Mouse (Mus musculus) CH12.LX (cell line): ENCODE data around the gene Cdc42bpa.

Experiments used
- CHD1 ChIP-seq: IDR thresholded peaks from 2 replicates; pipeline ENCODE4 v1.6.1; 2012; ENCODE audit warnings: low read depth, low read length, improper control_type of control experiment, inconsistent platforms
- CTCF ChIP-seq, 2 experiments: IDR thresholded peaks in 1 of 2; conservative IDR thresholded peaks in 1 of 2; 2 replicates each; pipeline ENCODE4 v1.5.1; 2011 to 2012; ENCODE audit warnings: low read depth in 2 of 2, low read length in 2 of 2, improper control_type of control experiment in 1 of 2, inconsistent platforms in 1 of 2, mild to moderate bottlenecking in 1 of 2, moderate library complexity in 1 of 2
- EP300 ChIP-seq: IDR thresholded peaks from 2 replicates; pipeline ENCODE4 v1.6.1; 2011; ENCODE audit warnings: low read length, improper control_type of control experiment
- GABPA ChIP-seq: IDR thresholded peaks from 2 replicates; pipeline ENCODE4 v1.6.1; 2012; ENCODE audit warnings: low read depth, low read length, improper control_type of control experiment, inconsistent platforms; ENCODE audit not compliant: insufficient replicate concordance
- HCFC1 ChIP-seq: IDR thresholded peaks from 2 replicates; pipeline ENCODE4 v1.6.1; 2012; ENCODE audit warnings: low read depth, mild to moderate bottlenecking, inconsistent platforms, low read length, improper control_type of control experiment
- MXI1 ChIP-seq: IDR thresholded peaks from 2 replicates; pipeline ENCODE4 v1.6.1; 2011; ENCODE audit warnings: mild to moderate bottlenecking, low read depth, low read length, improper control_type of control experiment
- MYC ChIP-seq: IDR thresholded peaks from 2 replicates; pipeline ENCODE4 v1.6.1; 2011; ENCODE audit warnings: low read depth, mild to moderate bottlenecking, improper control_type of control experiment, low read length
- NRF1 ChIP-seq: IDR thresholded peaks from 2 replicates; pipeline ENCODE4 v1.6.1; 2014; ENCODE audit warnings: low read depth, mild to moderate bottlenecking, inconsistent platforms, low read length, improper control_type of control experiment, moderate library complexity
- POLR2A ChIP-seq: IDR thresholded peaks from 2 replicates; pipeline ENCODE4 v1.6.1; 2011; ENCODE audit warnings: low read depth, mild to moderate bottlenecking, improper control_type of control experiment, low read length
- SIN3A ChIP-seq: IDR thresholded peaks from 2 replicates; pipeline ENCODE4 v1.6.1; 2012; ENCODE audit warnings: low read length, improper control_type of control experiment, inconsistent platforms
- USF1 ChIP-seq: IDR thresholded peaks from 2 replicates; pipeline ENCODE4 v1.6.1; 2014; ENCODE audit warnings: low read depth, mild to moderate bottlenecking, inconsistent platforms, low read length, improper control_type of control experiment
- ZC3H11A ChIP-seq: IDR thresholded peaks from 2 replicates; pipeline ENCODE4 v1.6.1; 2012; ENCODE audit warnings: low read depth, mild to moderate bottlenecking, inconsistent platforms, low read length, improper control_type of control experiment

DNA sequence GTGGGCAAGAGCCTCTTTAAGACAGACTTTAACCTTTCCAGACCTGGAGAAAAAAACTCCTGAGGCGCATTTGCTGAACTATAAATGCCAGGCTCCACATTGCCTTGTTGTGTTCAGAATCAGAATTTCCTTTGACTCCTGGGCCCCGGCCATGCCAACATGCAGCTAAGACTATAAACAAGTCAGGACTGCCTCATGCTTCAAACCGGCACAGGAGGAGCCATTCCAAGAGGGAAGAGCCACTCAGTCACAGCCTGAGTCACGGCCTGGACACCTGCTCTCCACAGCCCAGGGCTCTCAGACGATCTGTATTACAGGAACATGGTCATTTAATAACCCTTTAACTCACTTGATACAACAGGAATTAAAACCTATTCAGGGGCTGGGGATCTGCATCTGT, 240.4 kb downstream of the Cdc42bpa start:
- TF ChIP-seq POLR2A (no peak), USF1 (no peak), SIN3A (no peak), NRF1 (no peak), ZC3H11A (no peak), MYC (no peak), HCFC1 (no peak), EP300 (no peak), CTCF (conservative IDR thresholded peaks at IDR 0.05 in 1 of 2, IDR thresholded peaks at IDR 0.05 in 1 of 2; ENCODE audit: low read depth in 2 of 2, low read length in 2 of 2) (no peak), MXI1 (no peak), CHD1 (no peak), GABPA (no peak)
